Mouse (Mus musculus) lung, postnatal 0 days (tissue): ENCODE measurements around the gene Accs.

Source experiments
- CTCF ChIP-seq: IDR thresholded peaks from 2 replicates; pipeline ENCODE4 v1.5.1; 2016; ENCODE audit warnings: antibody characterized with exemption, mild to moderate bottlenecking
- EP300 ChIP-seq: IDR thresholded peaks from 2 replicates; pipeline ENCODE4 v1.6.1; 2016; ENCODE audit warnings: antibody characterized with exemption, mild to moderate bottlenecking, control low read depth

- TF ChIP-seq EP300 (no peak), CTCF (no peak)
Measured at GRCm38 (mm10) chr2:93873449-93874226, 23.9 kb upstream of the Accs start.
